Mouse (Mus musculus): ENCODE results near the gene Zdhhc24. TPM values are rescaled to one million over a fixed set of nuclear protein-coding genes. Genes with fewer than 3 reads are reported as not detected.

Zdhhc24 gene
- polyA plus RNA-seq, 1 experiment = 5.4 TPM

DNA sequence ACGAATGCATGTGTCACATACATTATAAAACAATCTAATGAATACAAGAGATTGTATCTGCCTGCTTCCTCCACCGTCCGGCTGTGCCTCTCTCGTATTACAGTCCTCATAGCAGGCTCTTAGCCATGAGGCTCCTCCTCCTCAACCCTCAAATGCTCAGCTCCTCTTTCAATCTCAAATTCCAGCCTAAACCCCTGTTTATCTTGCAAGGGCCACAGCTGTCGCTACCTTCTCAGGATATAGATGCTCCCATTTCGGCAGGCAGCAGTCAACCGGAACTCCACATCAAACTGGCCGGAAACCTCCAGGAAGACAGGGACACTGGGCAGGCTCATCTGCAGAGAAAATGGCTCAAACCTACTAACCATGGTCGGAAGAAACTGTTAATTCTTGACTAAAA, 20.5 kb downstream of the Zdhhc24 start:
- no peaks in the 10 kb centered on the region for H3K79me3 ChIP-seq (ENCODE audit: low read depth)

GRCm38 (mm10) chr19:4899888-4900287, 21.4 kb downstream of the Zdhhc24 start:
- no peaks in the 10 kb centered on the region for H3K27me3 ChIP-seq (ENCODE audit: control insufficient read depth, insufficient read depth, insufficient read length)

More for the DNA sequence above, 20.5 kb downstream of the Zdhhc24 start:
- no peak overlapping the region for H3K4me3 ChIP-seq (ENCODE audit: insufficient read depth, poor library complexity, severe bottlenecking)
- no peaks in the 10 kb centered on the region for H3K36me3 ChIP-seq (ENCODE audit: control insufficient read depth, insufficient read depth)
- H3K27me3 ChIP-seq (ENCODE audit: control insufficient read depth, insufficient read depth, insufficient read length) = no peaks in the 10 kb centered on the region
- no peak overlapping the region for H3ac ChIP-seq (ENCODE audit: control insufficient read depth, insufficient read length, low read depth)
- TF ChIP-seq USF1 (IDR thresholded peaks at IDR 0.05; ENCODE audit: low read depth) (no peak), MYOD1 (IDR thresholded peaks at IDR 0.05; ENCODE audit: control insufficient read depth, insufficient read length, low read depth) (peak; percentile 17)
- no peaks in the 10 kb centered on the region for H3K79me2 ChIP-seq (ENCODE audit: control insufficient read depth, insufficient read depth)

DNA sequence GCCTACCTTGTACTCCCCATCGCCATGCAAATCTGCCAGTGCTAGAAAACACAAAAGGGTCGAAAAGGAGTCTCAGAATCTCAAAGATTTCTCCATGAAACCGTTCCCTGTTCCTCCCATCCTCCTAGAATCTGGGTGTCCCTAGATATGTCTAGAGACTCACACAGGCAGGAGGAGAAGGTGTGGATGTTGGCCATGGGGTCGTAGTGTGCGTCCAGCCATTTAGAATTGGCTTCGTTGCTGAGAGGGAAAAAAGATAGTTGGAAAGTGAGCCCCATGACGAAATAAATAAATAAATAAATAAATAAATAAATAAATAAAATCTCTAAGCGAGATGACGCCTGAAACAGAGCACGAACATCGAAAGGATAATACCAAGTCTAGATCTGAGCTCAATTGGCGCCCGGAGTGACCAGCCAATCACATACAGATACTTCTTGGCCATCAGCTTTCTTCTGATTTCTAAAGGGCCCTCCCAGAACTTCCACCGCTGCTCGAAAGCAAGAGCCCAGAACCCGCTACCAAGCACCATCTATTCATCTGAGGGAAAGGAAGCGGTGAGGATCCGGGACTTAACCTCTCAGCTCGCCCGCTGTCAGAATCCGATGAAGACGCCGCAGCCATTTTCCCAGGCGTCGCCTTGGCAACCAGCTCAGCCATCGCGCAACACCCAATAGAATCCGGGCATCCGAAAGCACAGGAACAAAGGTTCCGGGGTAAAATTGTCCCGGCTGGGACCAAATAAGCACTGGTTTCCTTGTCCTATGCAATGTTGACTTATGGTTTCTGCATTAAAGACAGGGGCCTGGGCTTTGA, 27.7 kb downstream of the Zdhhc24 start, which contains the start of gene Bbs1:
Gene Bbs1 (minus strand): TSS at position 650 of the 816 bp plus-strand sequence.
- peaks cover 24% of the 10 kb centered on the region for H3K36me3 ChIP-seq (ENCODE audit: control insufficient read depth, insufficient read depth)
- TF ChIP-seq CEBPB (IDR thresholded peaks at IDR 0.05; ENCODE audit: low read depth) (no peak), MYOG (IDR thresholded peaks at IDR 0.05; ENCODE audit: control insufficient read depth, extremely low read depth, insufficient read length) (no peak), FOSL1 (IDR thresholded peaks at IDR 0.05; ENCODE audit: insufficient read depth, low read length, poor library complexity, severe bottlenecking) (no peak), USF1 (IDR thresholded peaks at IDR 0.05; ENCODE audit: low read depth) (no peak), MYOD1 (IDR thresholded peaks at IDR 0.05; ENCODE audit: control insufficient read depth, insufficient read length, low read depth) (no peak), CTCF (IDR thresholded peaks at IDR 0.05; ENCODE audit: control insufficient read depth, insufficient read depth, insufficient read length) (no peak), MAX (IDR thresholded peaks at IDR 0.05) (no peak)

More at GRCm38 (mm10) chr19:4899888-4900287, 21.4 kb downstream of the Zdhhc24 start:
- no peaks in the 10 kb centered on the region for H3K79me2 ChIP-seq (ENCODE audit: control insufficient read depth, insufficient read depth)
- H3K36me3 ChIP-seq (ENCODE audit: control insufficient read depth, insufficient read depth) = no peaks in the 10 kb centered on the region
- no peak overlapping the region for H3K4me3 ChIP-seq (ENCODE audit: insufficient read depth, poor library complexity, severe bottlenecking)
- H3K79me3 ChIP-seq (ENCODE audit: low read depth) = no peaks in the 10 kb centered on the region
- TF ChIP-seq CEBPB (IDR thresholded peaks at IDR 0.05; ENCODE audit: low read depth) (no peak), USF1 (IDR thresholded peaks at IDR 0.05; ENCODE audit: low read depth) (no peak), CTCF (IDR thresholded peaks at IDR 0.05; ENCODE audit: control insufficient read depth, insufficient read depth, insufficient read length) (no peak), MAX (IDR thresholded peaks at IDR 0.05) (no peak), MYOG (IDR thresholded peaks at IDR 0.05; ENCODE audit: control insufficient read depth, extremely low read depth, insufficient read length) (no peak), MYOD1 (IDR thresholded peaks at IDR 0.05; ENCODE audit: control insufficient read depth, insufficient read length, low read depth) (no peak), FOSL1 (IDR thresholded peaks at IDR 0.05; ENCODE audit: insufficient read depth, low read length, poor library complexity, severe bottlenecking) (no peak)
- no peak overlapping the region for H3ac ChIP-seq (ENCODE audit: control insufficient read depth, insufficient read length, low read depth)

GRCm38 (mm10) chr19:4908107-4908506, 29.6 kb downstream of the Zdhhc24 start:
- Histone ChIP-seq H3K27me3 (ENCODE audit: control insufficient read depth, insufficient read depth, insufficient read length) (no peaks in the 10 kb centered on the region), H3K4me3 (ENCODE audit: insufficient read depth, poor library complexity, severe bottlenecking) (no peak overlapping the region), H3ac (ENCODE audit: control insufficient read depth, insufficient read length, low read depth) (no peak overlapping the region), H3K79me3 (ENCODE audit: low read depth) (no peaks in the 10 kb centered on the region), H3K36me3 (ENCODE audit: control insufficient read depth, insufficient read depth) (peaks cover 38% of the 10 kb centered on the region), H3K79me2 (ENCODE audit: control insufficient read depth, insufficient read depth) (no peaks in the 10 kb centered on the region)
- TF ChIP-seq CTCF (IDR thresholded peaks at IDR 0.05; ENCODE audit: control insufficient read depth, insufficient read depth, insufficient read length) (peak; percentile 12), FOSL1 (IDR thresholded peaks at IDR 0.05; ENCODE audit: insufficient read depth, low read length, poor library complexity, severe bottlenecking) (no peak)

More for the DNA sequence above, 27.7 kb downstream of the Zdhhc24 start, which contains the start of gene Bbs1:
- Histone ChIP-seq H3ac (ENCODE audit: control insufficient read depth, insufficient read length, low read depth) (peak within 1 kb of the TSS; percentile 65), H3K79me2 (ENCODE audit: control insufficient read depth, insufficient read depth) (no peaks in the 10 kb centered on the region), H3K27me3 (ENCODE audit: control insufficient read depth, insufficient read depth, insufficient read length) (no peaks in the 10 kb centered on the region), H3K4me3 (ENCODE audit: insufficient read depth, poor library complexity, severe bottlenecking) (peak within 1 kb of the TSS; percentile 44), H3K79me3 (ENCODE audit: low read depth) (no peaks in the 10 kb centered on the region)

DNA sequence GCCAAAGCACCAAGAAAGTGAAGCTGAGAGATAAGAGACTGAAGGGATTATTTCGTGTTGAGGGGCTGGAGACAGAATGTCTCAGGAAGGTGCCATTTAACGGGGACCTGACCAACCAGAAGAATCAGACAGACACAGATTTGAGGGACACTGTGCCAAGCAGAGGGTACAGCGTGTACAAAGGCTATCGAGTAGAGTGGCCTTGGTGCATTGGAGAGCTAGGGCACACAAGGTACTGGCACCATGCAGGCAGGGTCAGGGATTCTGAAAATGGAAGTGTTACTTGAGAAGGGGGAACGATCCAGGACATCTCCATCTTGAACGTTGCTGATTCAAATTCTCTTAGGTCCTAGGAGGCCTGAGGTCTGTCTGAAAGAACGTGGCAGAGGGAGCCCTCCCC, 30.9 kb downstream of the Zdhhc24 start:
- H3K36me3 ChIP-seq (ENCODE audit: control insufficient read depth, insufficient read depth) = peaks cover 49% of the 10 kb centered on the region
- no peak overlapping the region for H3ac ChIP-seq (ENCODE audit: control insufficient read depth, insufficient read length, low read depth)
- no peaks in the 10 kb centered on the region for H3K79me3 ChIP-seq (ENCODE audit: low read depth)
- no peak overlapping the region for H3K4me3 ChIP-seq (ENCODE audit: insufficient read depth, poor library complexity, severe bottlenecking)
- H3K79me2 ChIP-seq (ENCODE audit: control insufficient read depth, insufficient read depth) = no peaks in the 10 kb centered on the region
- H3K27me3 ChIP-seq (ENCODE audit: control insufficient read depth, insufficient read depth, insufficient read length) = no peaks in the 10 kb centered on the region
- TF ChIP-seq USF1 (IDR thresholded peaks at IDR 0.05; ENCODE audit: low read depth) (no peak), CEBPB (IDR thresholded peaks at IDR 0.05; ENCODE audit: low read depth) (no peak), MYOD1 (IDR thresholded peaks at IDR 0.05; ENCODE audit: control insufficient read depth, insufficient read length, low read depth) (no peak)

- Histone ChIP-seq H3K4me3 (ENCODE audit: insufficient read depth, poor library complexity, severe bottlenecking) (no peak overlapping the region), H3ac (ENCODE audit: control insufficient read depth, insufficient read length, low read depth) (no peak overlapping the region), H3K79me2 (ENCODE audit: control insufficient read depth, insufficient read depth) (no peaks in the 10 kb centered on the region), H3K36me3 (ENCODE audit: control insufficient read depth, insufficient read depth) (peaks cover 84% of the 10 kb centered on the region), H3K79me3 (ENCODE audit: low read depth) (no peaks in the 10 kb centered on the region), H3K27me3 (ENCODE audit: control insufficient read depth, insufficient read depth, insufficient read length) (no peaks in the 10 kb centered on the region)
- TF ChIP-seq MAX (IDR thresholded peaks at IDR 0.05) (no peak), USF1 (IDR thresholded peaks at IDR 0.05; ENCODE audit: low read depth) (no peak), MYOG (IDR thresholded peaks at IDR 0.05; ENCODE audit: control insufficient read depth, extremely low read depth, insufficient read length) (no peak), FOSL1 (IDR thresholded peaks at IDR 0.05; ENCODE audit: insufficient read depth, low read length, poor library complexity, severe bottlenecking) (no peak), CEBPB (IDR thresholded peaks at IDR 0.05; ENCODE audit: low read depth) (no peak), MYOD1 (IDR thresholded peaks at IDR 0.05; ENCODE audit: control insufficient read depth, insufficient read length, low read depth) (no peak), CTCF (IDR thresholded peaks at IDR 0.05; ENCODE audit: control insufficient read depth, insufficient read depth, insufficient read length) (no peak)
These were observed 37.6 kb downstream of the Zdhhc24 start for GRCm38 (mm10) chr19:4915924-4916603.

All from C2C12 (cell line).